Mouse (Mus musculus) stomach, postnatal 0 days (tissue): ENCODE data around the gene Ggps1.

Source experiments
- CTCF ChIP-seq: IDR thresholded peaks from 2 replicates; pipeline ENCODE4 v1.5.1; 2016; ENCODE audit warnings: antibody characterized with exemption, low read depth, mild to moderate bottlenecking, moderate library complexity
- EP300 ChIP-seq: optimal IDR thresholded peaks from 2 replicates; pipeline ENCODE3; 2016; ENCODE audit warnings: antibody characterized with exemption

GRCm38 (mm10) chr13:14040186-14040585, 23.1 kb downstream of the Ggps1 start:
- TF ChIP-seq CTCF (no peak), EP300 (no peak)
